Mouse (Mus musculus) bone marrow macrophage, adult 2 months (primary cell): Measurements from ENCODE around the gene Exosc6.

ENCODE experiments used
- CTCF ChIP-seq: IDR thresholded peaks from 2 replicates; pipeline ENCODE4 v1.5.1; 2012; ENCODE audit warnings: low read depth, mild to moderate bottlenecking, low read length, moderate library complexity
- POLR2A ChIP-seq: IDR thresholded peaks from 2 replicates; pipeline ENCODE4 v1.6.1; 2012; ENCODE audit warnings: mild to moderate bottlenecking, low read depth, low read length, borderline replicate concordance

DNA sequence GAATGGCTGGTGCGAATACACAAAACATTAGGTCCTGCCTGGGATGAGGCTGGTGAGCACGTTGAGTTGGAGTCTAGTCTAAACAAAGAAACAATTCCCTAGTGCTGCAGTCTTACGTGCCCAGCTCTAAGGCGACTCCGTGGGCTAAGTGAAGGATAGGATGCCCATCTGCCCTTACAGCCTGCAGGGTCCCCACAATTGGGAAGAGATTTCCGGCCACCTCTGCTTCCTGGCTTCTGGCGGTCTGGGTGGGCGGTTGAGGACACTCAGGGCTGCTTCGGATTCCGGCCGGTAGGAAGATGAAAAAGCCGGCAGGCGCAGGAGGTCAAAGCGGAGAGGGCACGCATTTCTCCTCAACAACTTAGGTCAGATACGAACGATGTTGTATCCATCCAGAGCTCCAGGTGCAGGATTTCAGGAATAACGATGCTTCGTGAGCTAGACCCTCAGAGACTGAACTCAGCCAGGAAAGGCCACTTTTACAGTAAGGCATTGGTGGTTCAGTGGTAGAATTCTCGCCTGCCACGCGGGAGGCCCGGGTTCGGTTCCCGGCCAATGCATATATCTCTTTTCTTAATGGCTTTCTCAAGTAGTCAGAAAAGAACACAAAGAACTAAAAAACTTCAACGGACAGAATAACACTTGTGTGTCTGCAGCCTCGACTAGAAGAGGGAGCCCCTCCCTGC lies 6.1 kb downstream of the Exosc6 start:
- TF ChIP-seq CTCF (no peak), POLR2A (no peak)
